Mouse (Mus musculus): Measurements from ENCODE around the gene Chaf1a. TPM values are rescaled to one million over a fixed set of nuclear protein-coding genes. Genes with fewer than 3 reads are reported as not detected.

Gene Chaf1a
- 10.8 and 14.3 TPM in 2 replicates for polyA plus RNA-seq (2015; fragmentation: Nextera tagmentation; extraction: Ambion mirVana)

DNA sequence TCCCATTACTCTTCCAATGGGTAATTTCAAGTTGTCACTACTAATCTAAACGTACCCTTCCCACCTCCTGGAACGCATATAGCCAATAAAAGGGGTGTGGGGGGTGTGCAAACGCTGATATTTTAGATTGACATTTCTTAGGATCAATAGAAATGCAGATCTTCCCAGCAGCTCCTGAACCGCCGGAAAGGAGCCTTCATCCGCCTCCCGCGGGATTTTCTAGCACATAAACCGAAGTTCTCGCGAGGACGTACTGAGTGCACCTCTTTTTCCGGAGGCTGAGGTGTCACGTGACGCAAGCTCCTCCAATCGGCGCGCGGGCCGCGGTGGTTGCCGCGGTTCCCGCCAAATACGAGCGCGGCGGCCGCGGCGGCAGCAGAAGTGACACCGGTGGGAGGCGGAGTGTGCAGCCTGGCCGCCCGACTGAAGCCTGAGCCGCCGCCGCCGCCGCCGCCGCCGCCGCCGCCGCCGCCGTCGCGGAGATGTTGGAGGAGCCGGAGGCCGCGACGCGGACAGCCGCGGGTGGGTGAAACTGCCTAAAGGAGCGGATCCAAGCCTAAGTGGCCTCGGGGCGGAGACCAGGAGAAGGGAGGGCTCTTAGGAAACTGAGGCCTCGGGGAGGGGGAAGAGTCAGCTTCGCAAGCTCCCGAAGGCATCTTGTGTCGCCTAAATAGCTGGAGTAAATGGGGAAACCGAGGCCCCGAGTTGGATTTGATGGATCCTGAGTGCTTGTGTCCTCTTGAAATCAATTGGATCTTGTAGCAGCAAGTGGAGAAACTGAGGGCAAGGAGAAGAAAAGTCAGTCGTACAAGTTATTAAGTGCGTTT is at the start of gene Chaf1a:
Gene Chaf1a, plus strand, starts transcription at position 410 of the 827 bp plus-strand sequence.
- Histone ChIP-seq H3K36me3 (no peaks in the 10 kb centered on the region), H3K27ac (replicated peaks) (peak within 1 kb of the TSS; percentile 63), H3K4me1 (peaks cover 28% of the 10 kb centered on the region), H3K27me3 (no peaks in the 10 kb centered on the region), H3K9me3 (no peaks in the 10 kb centered on the region), H3K4me2 (replicated peaks) (peak within 1 kb of the TSS; percentile 89), H3K4me3 (peak within 1 kb of the TSS; percentile 75), H3K9ac (replicated peaks) (peak within 1 kb of the TSS; percentile 72)
- peak; percentile 86 for ATAC-seq (replicated peaks)
- under 1% methylated on average over 68 of the region's 68 CpGs for WGBS

DNA sequence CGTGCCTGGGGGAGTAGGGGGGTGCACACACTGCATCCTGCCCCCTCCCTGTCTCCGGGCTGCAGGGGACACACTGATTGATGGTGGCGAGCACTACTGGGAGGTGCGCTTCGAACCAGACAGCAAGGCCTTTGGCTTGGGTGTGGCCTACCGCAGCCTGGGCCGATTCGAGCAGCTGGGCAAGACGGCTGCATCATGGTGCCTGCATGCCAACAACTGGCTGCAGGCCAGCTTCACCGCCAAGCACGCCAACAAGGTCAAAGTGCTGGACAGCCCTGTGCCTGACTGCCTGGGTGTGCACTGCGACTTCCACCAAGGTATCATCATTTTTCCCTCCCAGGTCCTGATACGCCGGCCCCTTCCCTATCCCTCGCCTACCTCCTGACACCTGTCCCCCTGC is 44.2 kb upstream of the Chaf1a start:
- ATAC-seq (replicated peaks), result no peak
- peaks cover 12% of the 10 kb centered on the region for H3K4me1 ChIP-seq
- no peaks in the 10 kb centered on the region for H3K9me3 ChIP-seq
- H3K4me3 ChIP-seq, result no peak overlapping the region
- 86% methylated on average over 15 of the region's 15 CpGs for WGBS
- no peak overlapping the region for H3K4me2 ChIP-seq (replicated peaks)
- H3K36me3 ChIP-seq, result peaks cover 42% of the 10 kb centered on the region; the same call in 1 of the 2 replicates
- H3K9ac ChIP-seq (replicated peaks), result no peak overlapping the region
- H3K27me3 ChIP-seq, result peaks cover 15% of the 10 kb centered on the region
- no peak overlapping the region for H3K27ac ChIP-seq (replicated peaks)

- WGBS, result 11% methylated on average over 30 of the region's 30 CpGs
These were observed 40.3 kb upstream of the Chaf1a start for GRCm38 (mm10) chr17:55999794-56000499.

GRCm38 (mm10) chr17:56003000-56003399 is 37.2 kb upstream of the Chaf1a start:
- Histone ChIP-seq H3K9ac (replicated peaks) (no peak overlapping the region), H3K9me3 (no peaks in the 10 kb centered on the region), H3K27ac (replicated peaks) (no peak overlapping the region), H3K4me2 (replicated peaks) (no peak overlapping the region), H3K36me3 (no peaks in the 10 kb centered on the region), H3K27me3 (peaks cover 16% of the 10 kb centered on the region), H3K4me3 (no peak overlapping the region), H3K4me1 (peaks cover 6% of the 10 kb centered on the region)
- no peak for ATAC-seq (replicated peaks)
- 84% methylated on average over 3 of the region's 3 CpGs for WGBS

More at GRCm38 (mm10) chr17:55999794-56000499, 40.3 kb upstream of the Chaf1a start:
- peaks cover 25% of the 10 kb centered on the region; the same call in 1 of the 2 replicates for H3K36me3 ChIP-seq
- H3K4me3 ChIP-seq, result no peak overlapping the region
- no peak overlapping the region for H3K4me2 ChIP-seq (replicated peaks)
- no peak for ATAC-seq (replicated peaks)
- no peaks in the 10 kb centered on the region for H3K4me1 ChIP-seq
- H3K27ac ChIP-seq (replicated peaks), result no peak overlapping the region
- peaks cover 16% of the 10 kb centered on the region for H3K27me3 ChIP-seq
- no peak overlapping the region for H3K9ac ChIP-seq (replicated peaks)
- no peaks in the 10 kb centered on the region for H3K9me3 ChIP-seq

GRCm38 (mm10) chr17:56005415-56006061 is 34.7 kb upstream of the Chaf1a start, which contains the start of the genes Stap2 and Mpnd:
Stap2 (minus strand) TSS chr17:56005584.
Mpnd (plus strand) TSS chr17:56005711.
- ATAC-seq (replicated peaks), result no peak
- no peak within 1 kb of the TSS for H3K9ac ChIP-seq (replicated peaks)
- no peak within 1 kb of the TSS for H3K4me2 ChIP-seq (replicated peaks)
- H3K36me3 ChIP-seq, result no peaks in the 10 kb centered on the region
- H3K4me3 ChIP-seq, result no peak within 1 kb of the TSS
- no peak within 1 kb of the TSS for H3K27ac ChIP-seq (replicated peaks)
- peaks cover 17% of the 10 kb centered on the region for H3K4me1 ChIP-seq
- no peaks in the 10 kb centered on the region for H3K9me3 ChIP-seq
- WGBS, result 54% methylated on average over 13 of the region's 13 CpGs
- peaks cover 5% of the 10 kb centered on the region for H3K27me3 ChIP-seq

GRCm38 (mm10) chr17:56006956-56007355 is 33.3 kb upstream of the Chaf1a start:
- WGBS, result 58% methylated on average over 10 of the region's 10 CpGs

DNA sequence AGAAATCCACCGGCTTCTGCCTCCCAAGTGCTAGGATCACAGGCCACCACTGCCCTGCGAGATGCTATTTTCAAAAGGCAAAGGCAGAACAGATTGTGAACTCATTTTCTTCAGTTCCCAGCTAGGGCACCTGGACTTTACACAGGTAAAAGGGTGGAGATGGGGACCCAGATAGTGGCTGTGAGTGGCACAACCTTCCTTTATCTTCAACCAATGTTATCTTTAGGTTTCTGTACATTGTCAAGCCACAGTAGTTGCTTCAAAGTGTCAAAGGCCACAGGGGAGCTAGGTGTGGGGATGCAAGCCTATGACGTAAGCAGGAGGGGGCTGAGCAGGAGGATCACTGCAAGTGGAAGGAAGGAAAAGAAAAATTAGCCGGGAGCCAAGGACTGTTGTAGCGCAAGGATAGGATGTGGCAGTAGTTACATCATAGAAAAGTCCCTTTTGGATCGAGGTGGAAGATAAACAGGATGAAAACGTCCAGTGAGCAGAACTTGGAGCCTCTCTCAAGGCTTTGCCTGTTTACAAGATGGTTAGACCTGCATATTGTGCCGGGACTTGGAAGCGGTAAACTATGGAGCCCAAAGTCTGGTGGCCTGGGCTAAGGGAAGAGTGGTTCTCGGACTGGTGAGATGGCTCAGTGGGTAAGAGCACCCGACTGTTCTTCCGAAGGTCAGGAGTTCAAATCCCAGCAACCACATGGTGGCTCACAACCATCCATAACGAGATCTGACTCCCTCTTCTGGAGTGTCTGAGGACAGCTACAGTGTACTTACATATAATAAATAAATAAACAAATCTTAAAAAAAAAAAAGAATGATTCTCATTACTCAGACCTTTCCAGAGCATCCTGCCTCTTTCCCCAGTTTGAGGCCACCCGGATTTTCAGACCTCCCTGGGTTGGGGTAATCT is 32.5 kb upstream of the Chaf1a start:
- WGBS, result 30% methylated on average over 14 of the region's 14 CpGs
- no peaks in the 10 kb centered on the region for H3K27me3 ChIP-seq

More at GRCm38 (mm10) chr17:56006956-56007355, 33.3 kb upstream of the Chaf1a start:
- H3K4me3 ChIP-seq, result no peak overlapping the region
- H3K9me3 ChIP-seq, result no peaks in the 10 kb centered on the region
- no peak for ATAC-seq (replicated peaks)
- H3K4me2 ChIP-seq (replicated peaks), result no peak overlapping the region
- H3K27me3 ChIP-seq, result no peaks in the 10 kb centered on the region
- H3K27ac ChIP-seq (replicated peaks), result no peak overlapping the region
- no peak overlapping the region for H3K9ac ChIP-seq (replicated peaks)
- peaks cover 8% of the 10 kb centered on the region for H3K36me3 ChIP-seq
- peaks cover 31% of the 10 kb centered on the region for H3K4me1 ChIP-seq

DNA sequence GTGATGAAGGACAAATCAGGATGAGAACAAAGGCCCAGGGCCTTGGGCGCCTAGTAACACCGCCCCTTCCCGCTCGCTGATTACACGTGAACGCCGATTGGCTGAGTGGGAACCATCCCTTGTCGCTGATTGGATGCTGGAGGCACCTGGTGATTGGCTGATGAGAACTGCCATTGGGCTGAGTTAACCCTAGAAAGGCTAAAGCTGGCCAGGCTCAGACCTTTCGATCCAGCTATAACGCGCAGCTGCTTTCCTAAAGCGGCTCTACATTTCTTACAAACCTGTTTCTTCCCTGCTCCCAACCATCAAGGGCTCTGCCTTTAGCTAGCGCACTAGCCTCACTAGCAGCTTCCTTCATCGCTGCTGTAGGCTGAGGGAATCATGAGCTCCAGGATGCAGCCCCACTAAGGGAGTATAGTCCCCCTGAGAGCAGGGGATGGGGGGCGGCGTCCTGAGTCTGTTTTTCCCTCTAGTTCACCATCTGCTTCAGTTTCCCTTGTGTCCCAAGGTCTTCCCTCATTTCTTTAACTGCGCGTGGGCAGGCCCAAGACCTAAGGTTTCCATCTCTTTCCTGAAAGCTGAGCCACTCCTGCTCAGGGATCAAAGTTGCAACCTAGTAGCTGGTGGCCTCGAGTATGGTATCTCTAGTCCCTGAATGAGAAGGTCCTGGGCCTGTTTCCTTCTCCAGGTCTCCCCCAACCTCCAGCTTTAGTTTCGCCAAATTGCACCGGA is 31.7 kb upstream of the Chaf1a start:
- Histone ChIP-seq H3K9me3 (no peaks in the 10 kb centered on the region), H3K9ac (replicated peaks) (peak overlapping the region; percentile 93), H3K27ac (replicated peaks) (peak overlapping the region; percentile 98), H3K36me3 (peaks cover 20% of the 10 kb centered on the region), H3K4me1 (peaks cover 32% of the 10 kb centered on the region), H3K27me3 (no peaks in the 10 kb centered on the region), H3K4me3 (peak overlapping the region; percentile 94), H3K4me2 (replicated peaks) (peak overlapping the region; percentile 85)
- 0% methylated on average over 21 of the region's 21 CpGs for WGBS
- ATAC-seq (replicated peaks), result peak; percentile 95

More for the DNA sequence above, 32.5 kb upstream of the Chaf1a start:
- ATAC-seq (replicated peaks), result peak; percentile 15
- Histone ChIP-seq H3K4me1 (peaks cover 32% of the 10 kb centered on the region), H3K9me3 (no peaks in the 10 kb centered on the region), H3K27ac (replicated peaks) (peak overlapping the region; percentile 98), H3K36me3 (peaks cover 14% of the 10 kb centered on the region), H3K9ac (replicated peaks) (peak overlapping the region; percentile 12; the same call in 1 of the 2 replicates), H3K4me3 (peak overlapping the region; percentile 94), H3K4me2 (replicated peaks) (peak overlapping the region; percentile 85)

DNA sequence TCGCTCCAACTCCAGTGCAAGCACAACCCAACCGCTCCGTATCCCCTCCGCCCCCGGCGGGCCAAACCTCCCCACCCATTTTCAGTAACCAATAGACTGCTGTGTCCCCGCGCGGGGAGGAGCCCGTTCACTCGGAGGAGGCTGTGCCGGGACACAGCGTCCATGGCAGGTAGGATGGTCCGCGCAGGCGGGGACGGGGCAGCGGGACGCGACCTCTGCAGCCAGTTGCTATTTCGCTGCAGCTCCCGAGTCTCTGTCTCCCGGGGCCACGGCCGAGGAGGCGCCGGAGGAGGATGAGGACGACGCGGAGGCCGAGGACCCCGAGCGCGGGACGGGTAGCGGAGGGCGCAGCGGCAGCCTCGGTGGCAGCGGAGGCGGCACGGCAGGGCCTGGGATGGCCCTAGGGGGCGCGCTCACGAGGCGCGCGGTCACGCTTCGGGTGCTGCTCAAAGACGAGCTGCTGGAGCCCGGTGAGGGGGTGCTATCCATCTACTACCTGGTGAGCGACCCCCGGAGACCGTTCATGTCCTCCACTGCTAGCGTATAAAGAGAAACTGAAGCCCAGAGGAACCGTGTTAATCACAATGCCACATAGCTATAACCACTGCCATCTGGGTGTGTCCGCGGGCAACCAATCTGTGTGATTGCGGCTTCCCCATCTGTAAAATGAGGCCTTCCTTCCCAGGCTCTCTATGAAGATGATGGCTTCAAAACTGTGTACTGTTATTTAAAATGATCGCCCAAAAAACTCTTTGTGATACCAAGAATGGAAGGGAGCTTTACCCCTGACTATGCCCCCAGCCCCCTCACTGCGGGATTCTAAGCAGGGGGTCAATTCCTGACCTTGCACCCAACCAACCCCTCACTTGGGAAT is 30.9 kb upstream of the Chaf1a start:
- Histone ChIP-seq H3K27ac (replicated peaks) (peak overlapping the region; percentile 98), H3K9ac (replicated peaks) (peak overlapping the region; percentile 93), H3K4me1 (peaks cover 32% of the 10 kb centered on the region), H3K27me3 (no peaks in the 10 kb centered on the region), H3K4me2 (replicated peaks) (peak overlapping the region; percentile 85), H3K9me3 (no peaks in the 10 kb centered on the region), H3K4me3 (peak overlapping the region; percentile 94), H3K36me3 (peaks cover 23% of the 10 kb centered on the region)
- under 1% methylated on average over 56 of the region's 62 CpGs for WGBS
- peak; percentile 93 for ATAC-seq (replicated peaks)

DNA sequence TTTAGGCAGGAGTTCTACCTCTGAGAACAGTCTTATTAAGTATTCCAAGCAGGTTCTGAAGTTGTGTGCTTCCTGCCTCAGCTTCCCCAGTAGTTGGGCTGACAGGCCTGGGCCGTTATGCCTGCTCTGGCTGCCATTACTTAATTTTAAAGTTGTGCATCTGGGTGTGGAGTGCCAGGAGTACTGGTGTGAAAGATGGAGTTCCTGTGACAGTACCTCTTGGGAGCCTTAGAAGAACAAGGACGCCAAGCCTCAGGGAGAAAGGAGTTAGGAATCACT is 30.3 kb upstream of the Chaf1a start:
- peaks cover 32% of the 10 kb centered on the region for H3K4me1 ChIP-seq
- ATAC-seq (replicated peaks), result no peak
- peak overlapping the region; percentile 93 for H3K9ac ChIP-seq (replicated peaks)
- H3K4me2 ChIP-seq (replicated peaks), result peak overlapping the region; percentile 85
- 39% methylated on average over 2 of the region's 2 CpGs for WGBS
- H3K9me3 ChIP-seq, result no peaks in the 10 kb centered on the region
- H3K27ac ChIP-seq (replicated peaks), result peak overlapping the region; percentile 98
- peak overlapping the region; percentile 94 for H3K4me3 ChIP-seq
- H3K36me3 ChIP-seq, result peaks cover 26% of the 10 kb centered on the region
- H3K27me3 ChIP-seq, result no peaks in the 10 kb centered on the region
